Mouse (Mus musculus) liver, embryonic 14.5 days (tissue): ENCODE results near the gene Kat7. TPM values are rescaled to one million over a fixed set of nuclear protein-coding genes. Genes with fewer than 3 reads are reported as not detected.
A peak's percentile ranks its signal among the peaks of the same experiment; 100 is the strongest.

Experiments used
- ATAC-seq: fragments of 200-750 bp; cut with Nextera tagmentation; 2 replicates; pipeline ENCODE4 v1.8.0; 2017; ENCODE audit warnings: moderate number of reproducible peaks, mild to moderate bottlenecking, moderate library complexity; ENCODE audit not compliant: insufficient read depth
- DNase-seq, 3 experiments: peaks; one replicate each; pipeline ENCODE4 v3.0.0-alpha.2; 2012 to 2013; ENCODE audit warnings: low read depth in 3 of 3, low spot score in 3 of 3
- H3K27ac ChIP-seq: fragments of 300-500 bp; sonication (generic); 2 replicates; pipeline ENCODE4 v1.5.1; 2014; ENCODE audit warnings: moderate library complexity, mild to moderate bottlenecking, control low read depth, inconsistent platforms
- H3K27me3 ChIP-seq: fragments of 300-500 bp; sonication (generic); 2 replicates; pipeline ENCODE4 v1.6.1; 2014; ENCODE audit warnings: mild to moderate bottlenecking, low read length, moderate library complexity; ENCODE audit not compliant: control insufficient read depth, insufficient read depth
- H3K36me3 ChIP-seq: fragments of 300-500 bp; sonication (generic); replicated peaks from 2 replicates; pipeline ENCODE4 v1.6.1; 2014; ENCODE audit warnings: low read depth; ENCODE audit not compliant: control insufficient read depth, insufficient read depth
- H3K4me1 ChIP-seq, 2 experiments: fragments of 200-500 bp in 1 of 2; fragments of 300-500 bp in 1 of 2; sonication (generic) in 1 of 2; replicated peaks; 2 replicates each; pipeline ENCODE4 v1.6.1; 2012 to 2014; ENCODE audit warnings: antibody characterized with exemption in 1 of 2, inconsistent platforms in 1 of 2, low read length in 1 of 2; ENCODE audit not compliant: control insufficient read depth in 2 of 2, insufficient read depth in 2 of 2
- H3K4me2 ChIP-seq: fragments of 300-500 bp; sonication (generic); 2 replicates; pipeline ENCODE4 v1.6.1; 2014; ENCODE audit warnings: low read depth, mild to moderate bottlenecking, control low read depth, moderate library complexity
- H3K4me3 ChIP-seq, 2 experiments: fragments of 200-500 bp in 1 of 2; fragments of 300-500 bp in 1 of 2; sonication (generic) in 1 of 2; 2 replicates each; pipeline ENCODE4 v1.5.1; 2012 to 2014; ENCODE audit warnings: low read depth in 2 of 2, low read length in 2 of 2, mild to moderate bottlenecking in 2 of 2, control low read depth in 1 of 2, inconsistent platforms in 1 of 2, moderate library complexity in 1 of 2; ENCODE audit not compliant: insufficient read depth in 1 of 2
- H3K9ac ChIP-seq: fragments of 300-500 bp; sonication (generic); replicated peaks from 2 replicates; pipeline ENCODE4 v1.6.1; 2014; ENCODE audit warnings: mild to moderate bottlenecking, control low read depth, moderate library complexity
- H3K9me3 ChIP-seq: fragments of 300-500 bp; sonication (generic); 2 replicates; pipeline ENCODE4 v1.6.1; 2016; ENCODE audit warnings: low read length, mixed read lengths; ENCODE audit not compliant: control insufficient read depth
- CTCF ChIP-seq: IDR thresholded peaks from 2 replicates; pipeline ENCODE4 v1.5.1; 2016; ENCODE audit warnings: antibody characterized with exemption, low read depth, control low read depth
- EP300 ChIP-seq: IDR thresholded peaks from 2 replicates; pipeline ENCODE4 v1.6.1; 2016; ENCODE audit warnings: antibody characterized with exemption, low read depth
- WGBS: fragments of 180-500 bp; shearing (Covaris S2); extraction: QIAGEN DNeasy Blood & Tissue Kit; methylation state at CpG from one replicate; pipeline ENCODE4 v1.1.7; 2014; ENCODE audit not compliant: insufficient replicate concordance; 5-methylcytosine and 5-hydroxymethylcytosine counted together
- polyA plus RNA-seq, 2 experiments: library from polyadenylated mRNA; depleted of rRNA in 1 of 2; stranded (reverse) in 1 of 2; unstranded in 1 of 2; fragments of >200 nt; fragmentation: Nextera tagmentation in 1 of 2; extraction: Ambion mirVana in 1 of 2; gene quantifications; 2 replicates each; pipeline versions ENCODE4 v1.2.1 to v1.2.3; 2012 to 2014

Kat7 gene
- polyA plus RNA-seq (2012; rRNA removed) (16.3 and 19.4 TPM in 2 replicates), polyA plus RNA-seq (2014; fragmentation: Nextera tagmentation; extraction: Ambion mirVana) (23.6 and 26.7 TPM in 2 replicates)

- DNase-seq (peak; percentile 99), ATAC-seq (peak; percentile 88)
- H3K27me3 ChIP-seq, result no peaks in the 10 kb centered on the region
- peak within 1 kb of the TSS; percentile 99 for H3K9ac ChIP-seq
- peak within 1 kb of the TSS; percentile 94 to 96 for H3K4me3 ChIP-seq
- peaks cover 24 to 26% of the 10 kb centered on the region in 2 experiments for H3K4me1 ChIP-seq
- H3K27ac ChIP-seq, result peak within 1 kb of the TSS; percentile 97
- WGBS, result under 1% methylated on average over 41 of the region's 42 CpGs
- peaks cover 14% of the 10 kb centered on the region for H3K36me3 ChIP-seq
- H3K9me3 ChIP-seq, result no peaks in the 10 kb centered on the region
- TF ChIP-seq CTCF (no peak), EP300 (peak; percentile 25)
- H3K4me2 ChIP-seq, result peak within 1 kb of the TSS; percentile 92
These were observed at the start of gene Kat7 for GRCm38 (mm10) chr11:95310007-95310647. TSS of gene Kat7 (minus strand) at chr11:95310246.

GRCm38 (mm10) chr11:95358263-95358662 is 48.2 kb upstream of the Kat7 start:
- H3K4me2 ChIP-seq, result no peak overlapping the region
- 71% methylated on average over 3 of the region's 3 CpGs for WGBS
- no peak for DNase-seq
- H3K27me3 ChIP-seq, result no peaks in the 10 kb centered on the region
- H3K4me1 ChIP-seq, result peaks cover 41 to 49% of the 10 kb centered on the region in 2 experiments
- no peak for ATAC-seq
- peak overlapping the region; percentile 99 for H3K27ac ChIP-seq
- no peak overlapping the region for H3K9ac ChIP-seq
- no peaks in the 10 kb centered on the region for H3K9me3 ChIP-seq
- TF ChIP-seq EP300 (no peak), CTCF (no peak)
- H3K4me3 ChIP-seq, result no peak overlapping the region
- peaks cover 73% of the 10 kb centered on the region for H3K36me3 ChIP-seq

GRCm38 (mm10) chr11:95356469-95357273 is 46.6 kb upstream of the Kat7 start:
- Histone ChIP-seq H3K27me3 (no peaks in the 10 kb centered on the region), H3K9ac (peak overlapping the region; percentile 77), H3K4me2 (peak overlapping the region; percentile 57), H3K4me1 (peaks cover 47 to 58% of the 10 kb centered on the region in 2 experiments), H3K27ac (peak overlapping the region; percentile 99), H3K9me3 (no peaks in the 10 kb centered on the region), H3K4me3 (peak overlapping the region; percentile 36 to 42), H3K36me3 (peaks cover 83% of the 10 kb centered on the region)
- DNase-seq (peak; percentile 94 to 95 (median 95)), ATAC-seq (peak; percentile 94)
- WGBS, result 14% methylated on average over 17 of the region's 17 CpGs
- TF ChIP-seq EP300, result peak; percentile 99
- TF ChIP-seq CTCF, result peak; percentile 21; the same call in 1 of the 2 replicates

- Histone ChIP-seq H3K4me2 (peak overlapping the region; percentile 57), H3K9me3 (no peaks in the 10 kb centered on the region), H3K27ac (peak overlapping the region; percentile 99), H3K9ac (peak overlapping the region; percentile 77), H3K36me3 (peaks cover 85% of the 10 kb centered on the region), H3K4me1 (peaks cover 47 to 58% of the 10 kb centered on the region in 2 experiments), H3K4me3 (peak overlapping the region; percentile 36 to 42), H3K27me3 (no peaks in the 10 kb centered on the region)
- ATAC-seq (peak; percentile 36), DNase-seq (no peak)
- 33% methylated on average over 7 of the region's 7 CpGs for WGBS
- no peak for TF ChIP-seq CTCF
- no peak for TF ChIP-seq EP300
These were observed 46.0 kb upstream of the Kat7 start for GRCm38 (mm10) chr11:95356039-95356438.

- H3K36me3 ChIP-seq, result peaks cover 85% of the 10 kb centered on the region
- WGBS, result 87% methylated on average over 5 of the region's 5 CpGs
- peak overlapping the region; percentile 77 for H3K9ac ChIP-seq
These were observed 45.6 kb upstream of the Kat7 start for GRCm38 (mm10) chr11:95355661-95356011.

More at GRCm38 (mm10) chr11:95355661-95356011, 45.6 kb upstream of the Kat7 start:
- no peak for DNase-seq
- ATAC-seq, result no peak
- Histone ChIP-seq H3K27me3 (no peaks in the 10 kb centered on the region), H3K9me3 (no peaks in the 10 kb centered on the region), H3K27ac (peak overlapping the region; percentile 99), H3K4me2 (peak overlapping the region; percentile 57), H3K4me1 (peaks cover 47 to 58% of the 10 kb centered on the region in 2 experiments), H3K4me3 (peak overlapping the region; percentile 14 to 42; a peak in 3 of 4 replicates)
- TF ChIP-seq CTCF, result no peak
- TF ChIP-seq EP300, result no peak
